In the genomic region with DNA sequence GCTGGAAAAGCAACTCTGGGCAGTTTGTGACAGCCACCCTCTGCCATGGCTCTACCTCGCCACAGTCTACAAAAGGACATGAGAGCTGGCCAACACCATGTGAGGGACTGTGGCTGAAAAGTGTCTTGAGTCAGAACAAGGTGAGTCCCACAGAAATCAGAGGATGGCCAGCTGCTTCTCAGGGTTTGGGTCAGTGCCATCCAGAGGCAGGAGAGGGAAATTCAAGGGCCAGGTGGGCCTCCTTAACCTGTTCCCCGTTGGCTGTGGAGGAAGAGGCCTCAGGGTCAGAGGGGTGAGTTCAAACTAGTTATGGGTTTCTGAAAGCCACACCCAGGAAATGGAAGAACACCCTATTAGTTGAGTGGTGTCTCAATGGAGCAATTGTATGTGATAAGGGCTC, we compare ENCODE assay signal across 20 mouse cellular contexts. TPM values are rescaled to one million over a fixed set of nuclear protein-coding genes. Genes with fewer than 3 reads are reported as not detected.
DNase-seq lines count a peak whose midpoint lies in the region; ATAC-seq and TF ChIP-seq lines count a peak whose summit lies in the region.
"Had no signal": no experiment of that assay in that cellular context is flagged by ENCODE, and none has a peak within 500 bp of the region (broad histone marks: within the 10 kb centered on the region; RNA-seq: fewer than 3 reads in every experiment).

No protein-coding gene starts in this region.

- no peak overlapping the region for H3K27ac ChIP-seq in kidney, embryonic 14.5 days (ENCODE audit: low read depth, low read length)
- no peak overlapping the region for H3K27ac ChIP-seq in limb, embryonic 10.5 days
- H3K27ac ChIP-seq: embryonic facial prominence, embryonic 10.5 days; forebrain, embryonic 15.5 days; heart, embryonic 13.5 days; hindbrain, embryonic 14.5 days had no signal

- H3K4me1 ChIP-seq in kidney, embryonic 14.5 days (ENCODE audit: control insufficient read depth, insufficient read depth, low read length) = no peaks in the 10 kb centered on the region
- H3K4me1 ChIP-seq in E14TG2a.4 (replicated peaks; ENCODE audit: low read depth, low read length) = peaks cover 8% of the 10 kb centered on the region
- no peaks in the 10 kb centered on the region for H3K4me1 ChIP-seq in limb, embryonic 10.5 days
- H3K4me1 ChIP-seq: forebrain, embryonic 15.5 days had no signal

- peak; percentile 14; the same call in 1 of the 2 replicates for ATAC-seq in kidney, embryonic 14.5 days (ENCODE audit: low FRiP score, low TSS enrichment)
- peak; percentile 25 for ATAC-seq in Patski
- ATAC-seq: activated CD4-positive, CD25-positive, alpha-beta regulatory T cell, adult 4 months; forebrain, embryonic 15.5 days had no signal

- H3K9me3 ChIP-seq in kidney, embryonic 14.5 days (ENCODE audit: control insufficient read depth, low read length) = no peaks in the 10 kb centered on the region
- peaks cover 7% of the 10 kb centered on the region for H3K9me3 ChIP-seq in E14TG2a.4 (ENCODE audit: low read length)
- no peaks in the 10 kb centered on the region for H3K9me3 ChIP-seq in limb, embryonic 10.5 days (replicated peaks)
- H3K9me3 ChIP-seq: embryonic facial prominence, embryonic 10.5 days; forebrain, embryonic 15.5 days; heart, embryonic 13.5 days had no signal

- H3K9ac ChIP-seq in kidney, embryonic 14.5 days (ENCODE audit: low read depth, low read length) = no peak overlapping the region
- H3K9ac ChIP-seq: forebrain, embryonic 15.5 days; heart, embryonic 13.5 days; hindbrain, embryonic 14.5 days had no signal

- H3K4me3 ChIP-seq in kidney, embryonic 14.5 days (ENCODE audit: low read length) = no peak overlapping the region
- H3K4me3 ChIP-seq in E14TG2a.4 (replicated peaks; ENCODE audit: low read length) = no peak overlapping the region
- H3K4me3 ChIP-seq in limb, embryonic 10.5 days = no peak overlapping the region
- H3K4me3 ChIP-seq: embryonic facial prominence, embryonic 10.5 days; forebrain, embryonic 15.5 days; heart, embryonic 13.5 days had no signal

- H3K27me3 ChIP-seq in kidney, embryonic 14.5 days (ENCODE audit: control insufficient read depth, insufficient read depth, low read length) = no peaks in the 10 kb centered on the region
- H3K27me3 ChIP-seq in E14TG2a.4 (ENCODE audit: insufficient read depth, low read length) (no peaks in the 10 kb centered on the region), Patski (no peaks in the 10 kb centered on the region)
- H3K27me3 ChIP-seq in limb, embryonic 10.5 days (ENCODE audit: low read depth, poor library complexity, severe bottlenecking) = no peaks in the 10 kb centered on the region
- H3K27me3 ChIP-seq: forebrain, embryonic 15.5 days; heart, embryonic 13.5 days had no signal

- TF ChIP-seq CTCF in E14TG2a.4 (conservative IDR thresholded peaks at IDR 0.05; ENCODE audit: low read length) (0 out of 2 replicates have a peak, but pooled peaks have one; percentile 21), Patski (IDR thresholded peaks at IDR 0.05) (no peak)

- WGBS in kidney, embryonic 14.5 days = 66% methylated on average over 2 of the region's 2 CpGs
- 66% methylated on average over 2 of the region's 2 CpGs for WGBS in limb, embryonic 10.5 days

- H3K36me3 ChIP-seq in kidney, embryonic 14.5 days (ENCODE audit: control insufficient read depth, insufficient read depth, low read length) = peaks cover 80% of the 10 kb centered on the region
- peaks cover 88% of the 10 kb centered on the region for H3K36me3 ChIP-seq in E14TG2a.4 (ENCODE audit: insufficient read depth, low read length)
- peaks cover 96% of the 10 kb centered on the region for H3K36me3 ChIP-seq in limb, embryonic 10.5 days

- CTCF ChIA-PET in Patski (lab: Charles Lee) = no interaction called here

- in situ Hi-C loops in Patski (cut with MboI; ENCODE audit: low pct_unique_long_range_greater_than_20kb) = no loop called here

- peak; percentile 86 for DNase-seq in heart, adult 11 months
- no peak for DNase-seq in heart, adult 18-20 months
- no peak for DNase-seq in kidney, adult 11 months
- DNase-seq in Patski (ENCODE audit: low read depth, low spot score) = no peak
- no peak for DNase-seq in limb, embryonic 10.5 days (ENCODE audit: low spot score)
- no peak for DNase-seq in left cerebral cortex, postnatal 36 days (ENCODE audit: low spot score in 2 of 2)
- DNase-seq: adrenal gland, postnatal 14 days; cerebellum, adult 18-20 months; cerebellum, adult 9-11 months; gastrocnemius, postnatal 10 days; heart, postnatal 10 days; heart, postnatal 4 days; kidney, adult 2 months had no signal

- H3K4me2 ChIP-seq in kidney, embryonic 14.5 days (replicated peaks; ENCODE audit: low read depth, low read length) = no peak overlapping the region
- H3K4me2 ChIP-seq: forebrain, embryonic 15.5 days; heart, embryonic 13.5 days; hindbrain, embryonic 14.5 days had no signal

- POLR2A ChIA-PET in Patski (lab: Charles Lee) = no interaction called here

- intact Hi-C loops in left cerebral cortex, postnatal 36 days (cut with DNase I) = no loop called here

RNA-seq across cellular contexts. Expression of a gene that starts 10.7 kb away (rescaled TPM):
- 10 to 100 TPM; 17.2 to 22.3 TPM for total RNA-seq in heart, adult 18-20 months (2021)
- 4.6 and 11.6 TPM in 2 replicates for polyA plus RNA-seq in kidney, embryonic 14.5 days (2014; fragmentation: Nextera tagmentation; extraction: Ambion mirVana)
- 9.3 TPM for polyA plus RNA-seq in Patski (2021)
- polyA plus RNA-seq in limb, embryonic 10.5 days (2016; fragmentation: Nextera tagmentation; extraction: Ambion mirVana) = 13.5 and 13.7 TPM in 2 replicates
- total RNA-seq in left cerebral cortex, postnatal 36 days (2021) = 1 to 10 TPM; 8.7 to 9.5 TPM

RNA-seq across cellular contexts. Expression of a gene that starts 10.8 kb away (rescaled TPM):
- total RNA-seq in heart, adult 18-20 months (2021) = 1 to 10 TPM; 4.6 to 7.5 TPM
- 34.7 and 37.6 TPM in 2 replicates for polyA plus RNA-seq in kidney, embryonic 14.5 days (2014; fragmentation: Nextera tagmentation; extraction: Ambion mirVana)
- 14.4 TPM for polyA plus RNA-seq in Patski (2021)
- 57.4 and 64.2 TPM in 2 replicates for polyA plus RNA-seq in limb, embryonic 10.5 days (2016; fragmentation: Nextera tagmentation; extraction: Ambion mirVana)
- total RNA-seq in left cerebral cortex, postnatal 36 days (2021) = 10 to 100 TPM; 12.8 to 22.4 TPM

RNA-seq across cellular contexts. Expression of a gene that starts 25.0 kb away (rescaled TPM):
- total RNA-seq in heart, adult 18-20 months (2021) = 100 to 1,000 TPM; 623 to 655 TPM
- polyA plus RNA-seq in kidney, embryonic 14.5 days (2014; fragmentation: Nextera tagmentation; extraction: Ambion mirVana) = 12.1 and 31.0 TPM in 2 replicates
- 52.4 TPM for polyA plus RNA-seq in Patski (2021)
- 29.7 and 31.5 TPM in 2 replicates for polyA plus RNA-seq in limb, embryonic 10.5 days (2016; fragmentation: Nextera tagmentation; extraction: Ambion mirVana)
- total RNA-seq in left cerebral cortex, postnatal 36 days (2021) = 100 to 1,000 TPM; 181 to 206 TPM

RNA-seq across cellular contexts. Expression of a gene that starts 31.3 kb away (rescaled TPM):
- total RNA-seq in heart, adult 18-20 months (2021) = 10 to 100 TPM in 1 of 2 experiments, 1 to 10 TPM in 1; 9.8 to 10.9 TPM
- polyA plus RNA-seq in kidney, embryonic 14.5 days (2014; fragmentation: Nextera tagmentation; extraction: Ambion mirVana) = 5.0 and 5.4 TPM in 2 replicates
- polyA plus RNA-seq in Patski (2021) = 4.4 TPM
- 5.2 and 5.4 TPM in 2 replicates for polyA plus RNA-seq in limb, embryonic 10.5 days (2016; fragmentation: Nextera tagmentation; extraction: Ambion mirVana)
- total RNA-seq in left cerebral cortex, postnatal 36 days (2021) = 10 to 100 TPM; 15.2 to 21.5 TPM

RNA-seq across cellular contexts. Expression of a gene that starts 57.1 kb away (rescaled TPM):
- total RNA-seq in heart, adult 18-20 months (2021) = 10 to 100 TPM; 61.0 to 65.3 TPM
- 28.5 and 40.7 TPM in 2 replicates for polyA plus RNA-seq in kidney, embryonic 14.5 days (2014; fragmentation: Nextera tagmentation; extraction: Ambion mirVana)
- polyA plus RNA-seq in Patski (2021) = 39.3 TPM
- 29.1 and 31.5 TPM in 2 replicates for polyA plus RNA-seq in limb, embryonic 10.5 days (2016; fragmentation: Nextera tagmentation; extraction: Ambion mirVana)
- 10 to 100 TPM; 15.7 to 16.5 TPM for total RNA-seq in left cerebral cortex, postnatal 36 days (2021)
